Mouse (Mus musculus): ENCODE data around the gene 4930430F08Rik. TPM values are rescaled to one million over a fixed set of nuclear protein-coding genes. Genes with fewer than 3 reads are reported as not detected.

The 4930430F08Rik gene
- polyA plus RNA-seq, 1 experiment from 2014 or later, result 5.1 TPM

DNA sequence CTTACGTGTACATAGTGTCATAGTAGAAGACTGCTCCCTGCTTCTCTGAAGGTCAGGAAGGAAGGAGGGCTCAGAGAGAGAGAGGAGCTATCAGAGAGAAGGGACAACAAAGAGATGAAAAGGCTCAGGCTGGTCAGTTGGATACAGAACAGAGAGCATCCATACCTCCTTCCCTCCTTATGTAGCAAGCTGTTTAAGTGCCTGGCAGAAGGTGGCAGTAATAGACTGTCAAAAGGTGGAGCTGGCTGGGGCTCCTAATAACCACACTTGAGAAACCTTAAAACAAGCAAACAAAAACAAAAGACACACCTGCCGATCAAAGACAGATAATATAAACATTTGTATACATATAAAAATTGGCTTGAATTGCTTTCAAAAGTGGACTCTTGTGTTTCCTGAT is 14.0 kb upstream of the 4930430F08Rik start:
- H3K36me3 ChIP-seq (replicated peaks; ENCODE audit: insufficient read depth, low read length), result no peaks in the 10 kb centered on the region
- no peaks in the 10 kb centered on the region for H3K27me3 ChIP-seq (ENCODE audit: insufficient read depth, low read length)
- no peaks in the 10 kb centered on the region for H3K4me1 ChIP-seq (ENCODE audit: insufficient read depth)
- DNase-seq (no peak), ATAC-seq (no peak)
- H3K9ac ChIP-seq (replicated peaks), result no peak overlapping the region
- H3K27ac ChIP-seq (ENCODE audit: low read depth), result no peak overlapping the region
- no peaks in the 10 kb centered on the region for H3K9me3 ChIP-seq (ENCODE audit: low read length)
- 74% methylated on average over 2 of the region's 2 CpGs for WGBS (ENCODE audit: insufficient replicate concordance)
- no peak for TF ChIP-seq CTCF (IDR thresholded peaks at IDR 0.05; ENCODE audit: low read depth)
- TF ChIP-seq EP300 (IDR thresholded peaks at IDR 0.05; ENCODE audit: low read depth), result no peak
- H3K4me2 ChIP-seq (ENCODE audit: low read depth, low read length), result no peak overlapping the region
- H3K4me3 ChIP-seq (ENCODE audit: low read depth, low read length), result no peak overlapping the region

DNA sequence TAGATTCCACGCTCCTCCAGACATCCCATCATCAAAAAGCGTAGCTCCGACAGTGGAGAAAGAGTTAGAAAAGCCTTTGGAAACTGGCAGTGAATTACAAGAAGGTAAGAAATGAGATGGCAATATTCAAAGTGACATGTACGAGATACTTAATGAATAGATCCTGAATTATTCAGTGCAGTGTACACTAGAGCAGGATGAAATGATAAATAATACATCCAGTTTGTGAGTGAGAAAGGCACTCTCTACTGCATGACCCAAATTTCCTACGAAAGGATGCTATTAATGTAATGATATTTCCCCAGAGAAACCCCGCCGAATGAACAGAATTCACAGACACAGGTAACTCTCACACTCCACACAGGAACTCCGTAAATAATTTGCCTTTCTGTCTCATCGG is 13.3 kb upstream of the 4930430F08Rik start:
- no peaks in the 10 kb centered on the region for H3K36me3 ChIP-seq (replicated peaks; ENCODE audit: insufficient read depth, low read length)
- H3K4me3 ChIP-seq (ENCODE audit: low read depth, low read length), result no peak overlapping the region
- no peak overlapping the region for H3K27ac ChIP-seq (ENCODE audit: low read depth)
- ATAC-seq, result no peak
- no peaks in the 10 kb centered on the region for H3K4me1 ChIP-seq (ENCODE audit: insufficient read depth)
- TF ChIP-seq EP300 (IDR thresholded peaks at IDR 0.05; ENCODE audit: low read depth) (no peak), CTCF (IDR thresholded peaks at IDR 0.05; ENCODE audit: low read depth) (no peak)
- H3K9ac ChIP-seq (replicated peaks), result no peak overlapping the region
- no peak overlapping the region for H3K4me2 ChIP-seq (ENCODE audit: low read depth, low read length)
- WGBS (ENCODE audit: insufficient replicate concordance), result 80% methylated on average over 9 of the region's 9 CpGs
- no peaks in the 10 kb centered on the region for H3K9me3 ChIP-seq (ENCODE audit: low read length)
- no peaks in the 10 kb centered on the region for H3K27me3 ChIP-seq (ENCODE audit: insufficient read depth, low read length)
- no peak for DNase-seq

DNA sequence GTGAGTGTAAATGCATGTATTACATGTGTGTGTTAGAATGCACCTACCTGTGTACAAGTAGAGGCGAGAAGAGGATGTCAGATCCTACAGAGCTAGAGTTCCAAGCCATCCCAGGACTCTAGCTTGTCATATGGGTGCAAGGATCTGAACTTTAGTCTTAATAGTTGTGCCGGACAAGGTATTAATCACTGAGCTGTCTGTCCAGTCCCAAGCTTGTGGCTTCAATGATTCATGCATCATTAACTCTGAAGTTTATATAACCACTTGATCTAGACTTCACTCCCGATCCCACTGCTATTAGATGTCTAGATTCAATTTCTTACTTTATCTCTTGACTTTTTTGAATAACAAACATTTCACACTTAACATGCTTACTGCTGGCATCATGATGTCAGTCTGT is 8.1 kb upstream of the 4930430F08Rik start:
- H3K27ac ChIP-seq (ENCODE audit: low read depth), result no peak overlapping the region
- H3K9ac ChIP-seq (replicated peaks), result no peak overlapping the region
- no peaks in the 10 kb centered on the region for H3K9me3 ChIP-seq (ENCODE audit: low read length)
- DNase-seq (no peak), ATAC-seq (no peak)
- 68% methylated on average over 3 of the region's 3 CpGs for WGBS (ENCODE audit: insufficient replicate concordance)
- no peaks in the 10 kb centered on the region for H3K27me3 ChIP-seq (ENCODE audit: insufficient read depth, low read length)
- no peaks in the 10 kb centered on the region for H3K4me1 ChIP-seq (ENCODE audit: insufficient read depth)
- TF ChIP-seq CTCF (IDR thresholded peaks at IDR 0.05; ENCODE audit: low read depth) (no peak), EP300 (IDR thresholded peaks at IDR 0.05; ENCODE audit: low read depth) (no peak)
- H3K4me3 ChIP-seq (ENCODE audit: low read depth, low read length), result no peak overlapping the region
- no peaks in the 10 kb centered on the region for H3K36me3 ChIP-seq (replicated peaks; ENCODE audit: insufficient read depth, low read length)
- H3K4me2 ChIP-seq (ENCODE audit: low read depth, low read length), result no peak overlapping the region

DNA sequence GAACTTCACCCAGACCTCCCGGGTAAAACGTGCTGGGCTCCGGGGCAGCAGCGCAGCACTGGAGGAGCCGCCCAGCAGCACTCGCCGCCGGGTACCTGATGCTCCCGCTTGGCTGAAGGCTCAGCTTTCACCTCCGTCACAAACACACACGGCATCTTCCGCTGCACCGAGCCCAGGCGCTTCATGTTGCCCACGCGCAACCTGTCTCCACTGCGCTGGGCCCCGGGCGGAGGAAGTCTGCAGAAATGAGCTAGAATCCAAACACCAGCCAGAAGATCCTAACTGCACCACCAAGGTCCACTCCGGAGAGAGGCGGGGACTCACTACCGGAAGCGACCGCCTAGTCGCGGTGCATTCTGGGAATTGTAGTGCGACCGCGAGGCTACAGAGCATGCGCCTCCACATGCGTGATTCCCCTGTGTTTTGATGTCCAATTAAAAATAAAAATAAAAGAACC is 1.3 kb downstream of the 4930430F08Rik start:
- Histone ChIP-seq H3K4me2 (ENCODE audit: low read depth, low read length) (peak overlapping the region; percentile 84), H3K27me3 (ENCODE audit: insufficient read depth, low read length) (no peaks in the 10 kb centered on the region), H3K9ac (replicated peaks) (peak overlapping the region; percentile 77), H3K4me1 (ENCODE audit: insufficient read depth) (peaks cover 3% of the 10 kb centered on the region; the same call in 1 of the 2 replicates), H3K9me3 (ENCODE audit: low read length) (no peaks in the 10 kb centered on the region), H3K4me3 (ENCODE audit: low read depth, low read length) (peak overlapping the region; percentile 76), H3K27ac (ENCODE audit: low read depth) (peak overlapping the region; percentile 30; the same call in 1 of the 2 replicates), H3K36me3 (replicated peaks; ENCODE audit: insufficient read depth, low read length) (no peaks in the 10 kb centered on the region)
- peak; percentile 99 for ATAC-seq
- WGBS (ENCODE audit: insufficient replicate concordance), result under 1% methylated on average over 31 of the region's 31 CpGs
- TF ChIP-seq EP300 (IDR thresholded peaks at IDR 0.05; ENCODE audit: low read depth) (no peak), CTCF (IDR thresholded peaks at IDR 0.05; ENCODE audit: low read depth) (no peak)
- peak; percentile 92 for DNase-seq

DNA sequence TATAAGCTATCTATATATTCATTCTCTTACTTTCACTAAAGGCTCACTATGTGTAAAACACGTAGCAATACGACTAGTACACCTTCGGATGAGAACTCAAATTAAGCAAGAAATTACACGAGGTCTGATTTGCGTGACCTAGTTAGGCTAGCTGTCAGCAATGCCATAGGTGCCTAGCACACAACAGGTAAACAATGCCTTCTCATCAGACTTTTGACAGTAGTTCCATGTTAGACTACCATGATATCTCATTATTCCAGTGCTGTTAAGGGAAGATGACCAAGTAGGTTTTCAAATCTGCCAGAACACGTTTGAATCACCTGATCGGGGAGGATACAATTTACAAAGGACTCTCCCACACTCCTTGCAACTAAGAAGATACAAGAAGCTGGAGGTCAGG is 1.7 kb downstream of the 4930430F08Rik start:
- Histone ChIP-seq H3K4me3 (ENCODE audit: low read depth, low read length) (peak overlapping the region; percentile 76), H3K9me3 (ENCODE audit: low read length) (no peaks in the 10 kb centered on the region), H3K9ac (replicated peaks) (peak overlapping the region; percentile 77), H3K4me2 (ENCODE audit: low read depth, low read length) (peak overlapping the region; percentile 84), H3K27me3 (ENCODE audit: insufficient read depth, low read length) (no peaks in the 10 kb centered on the region), H3K36me3 (replicated peaks; ENCODE audit: insufficient read depth, low read length) (no peaks in the 10 kb centered on the region), H3K4me1 (ENCODE audit: insufficient read depth) (peaks cover 3% of the 10 kb centered on the region; the same call in 1 of the 2 replicates), H3K27ac (ENCODE audit: low read depth) (peak overlapping the region; percentile 30; the same call in 1 of the 2 replicates)
- WGBS (ENCODE audit: insufficient replicate concordance), result 39% methylated on average over 7 of the region's 7 CpGs
- no peak for DNase-seq
- TF ChIP-seq EP300 (IDR thresholded peaks at IDR 0.05; ENCODE audit: low read depth), result no peak
- no peak for TF ChIP-seq CTCF (IDR thresholded peaks at IDR 0.05; ENCODE audit: low read depth)
- ATAC-seq, result peak; percentile 33; the same call in 1 of the 2 replicates

DNA sequence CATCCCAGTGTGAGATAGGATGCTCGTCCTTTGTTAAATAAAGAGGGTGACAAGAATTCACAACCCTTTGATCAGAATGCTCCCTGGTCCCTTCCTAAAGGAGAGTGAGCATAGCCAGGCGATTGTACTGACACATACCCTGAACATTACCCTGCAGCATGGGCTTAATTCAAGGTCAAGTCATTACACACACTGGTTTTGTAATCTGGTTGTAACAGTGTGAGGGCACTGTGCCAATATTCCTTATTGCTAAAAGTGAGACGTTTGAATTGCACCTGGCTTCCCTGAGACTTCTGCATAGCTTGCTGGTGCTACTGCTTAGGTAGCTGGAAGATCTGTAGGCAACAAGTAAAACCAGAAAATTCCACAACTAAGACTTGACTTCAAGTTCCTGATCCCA is 6.0 kb downstream of the 4930430F08Rik start:
- H3K36me3 ChIP-seq (replicated peaks; ENCODE audit: insufficient read depth, low read length), result no peaks in the 10 kb centered on the region
- no peaks in the 10 kb centered on the region for H3K9me3 ChIP-seq (ENCODE audit: low read length)
- H3K27ac ChIP-seq (ENCODE audit: low read depth), result no peak overlapping the region
- no peak overlapping the region for H3K4me2 ChIP-seq (ENCODE audit: low read depth, low read length)
- TF ChIP-seq EP300 (IDR thresholded peaks at IDR 0.05; ENCODE audit: low read depth) (no peak), CTCF (IDR thresholded peaks at IDR 0.05; ENCODE audit: low read depth) (no peak)
- no peak overlapping the region for H3K4me3 ChIP-seq (ENCODE audit: low read depth, low read length)
- 68% methylated on average over 3 of the region's 3 CpGs for WGBS (ENCODE audit: insufficient replicate concordance)
- DNase-seq (no peak), ATAC-seq (no peak)
- H3K27me3 ChIP-seq (ENCODE audit: insufficient read depth, low read length), result no peaks in the 10 kb centered on the region
- peaks cover 3% of the 10 kb centered on the region; the same call in 1 of the 2 replicates for H3K4me1 ChIP-seq (ENCODE audit: insufficient read depth)
- no peak overlapping the region for H3K9ac ChIP-seq (replicated peaks)
